Mouse (Mus musculus): ENCODE data around the gene Zfp629.
"Not testable (repeated sequence)": the region's sequence is repeated elsewhere in the genome, so short reads cannot be mapped to it uniquely, and the experiment has no call there.

Zfp629 gene

DNA sequence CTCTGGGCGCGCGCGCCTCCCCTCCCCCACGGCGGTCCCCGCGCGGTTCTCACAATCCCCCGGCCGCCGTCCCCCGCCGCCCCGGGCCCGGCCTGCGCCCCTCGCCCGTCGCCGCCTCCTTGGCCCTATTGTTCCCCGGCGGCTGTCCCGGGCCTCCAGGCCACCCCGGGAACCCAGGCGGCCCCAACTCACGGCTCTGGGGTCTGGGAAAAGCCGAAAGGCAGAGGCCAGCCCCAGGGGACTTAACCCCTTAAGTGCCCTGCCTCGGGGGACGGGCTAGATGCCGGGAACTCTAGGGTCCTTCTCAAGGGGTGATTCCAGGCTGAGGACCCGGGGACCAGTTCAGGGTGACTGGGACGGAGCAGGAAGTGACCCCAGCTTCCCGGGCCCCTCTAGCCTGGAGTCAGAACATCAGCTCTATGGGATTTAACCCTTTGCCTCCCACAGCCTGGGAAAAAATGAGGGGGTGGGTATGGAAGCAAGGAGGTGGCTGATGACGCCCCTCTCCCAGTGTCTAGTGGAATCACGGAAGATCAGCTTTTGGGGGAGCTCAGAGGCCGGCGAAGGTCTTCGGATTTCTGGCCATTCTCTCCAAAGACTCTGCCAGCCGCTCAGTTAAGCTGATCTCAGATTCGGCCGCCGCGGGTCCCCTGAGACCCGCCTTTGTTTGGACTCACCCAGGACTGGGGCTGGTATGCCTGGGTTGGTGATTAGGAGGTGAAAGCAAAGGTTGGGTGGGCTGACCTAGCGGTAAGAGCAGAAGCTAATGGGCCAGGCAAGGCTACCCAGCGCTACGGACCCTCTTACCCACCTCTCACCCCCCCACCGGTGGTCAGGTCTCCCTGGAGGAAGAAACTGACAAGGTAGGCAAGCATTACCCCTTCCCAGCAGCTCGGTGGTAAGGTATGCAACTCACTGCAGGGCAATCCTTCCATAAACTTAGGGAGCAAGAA is at the start of gene Zfp629:
TSS of gene Zfp629 (minus strand) at position 907 of the 953 bp plus-strand sequence.
- peak; percentile 93 for DNase-seq

DNA sequence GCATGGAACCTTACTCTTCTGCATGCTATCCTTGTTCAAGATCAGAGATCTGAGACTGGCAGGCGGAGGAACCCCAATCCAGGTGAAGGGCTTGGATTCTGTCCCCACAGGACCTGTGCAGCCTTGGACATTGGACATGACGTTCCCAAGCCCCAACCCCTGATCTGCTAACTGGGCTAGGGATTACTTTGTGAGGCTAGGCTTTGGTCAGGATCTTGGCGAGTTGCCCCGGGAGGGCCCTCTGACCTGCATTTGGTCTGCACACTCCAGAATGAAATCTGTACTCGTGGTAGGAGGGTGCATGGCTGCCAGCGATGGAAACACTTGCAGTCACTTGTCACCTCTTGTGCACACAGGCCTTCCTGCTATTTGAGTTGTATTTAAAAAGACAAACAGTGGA is 47.3 kb upstream of the Zfp629 start:
- DNase-seq = no peak

DNA sequence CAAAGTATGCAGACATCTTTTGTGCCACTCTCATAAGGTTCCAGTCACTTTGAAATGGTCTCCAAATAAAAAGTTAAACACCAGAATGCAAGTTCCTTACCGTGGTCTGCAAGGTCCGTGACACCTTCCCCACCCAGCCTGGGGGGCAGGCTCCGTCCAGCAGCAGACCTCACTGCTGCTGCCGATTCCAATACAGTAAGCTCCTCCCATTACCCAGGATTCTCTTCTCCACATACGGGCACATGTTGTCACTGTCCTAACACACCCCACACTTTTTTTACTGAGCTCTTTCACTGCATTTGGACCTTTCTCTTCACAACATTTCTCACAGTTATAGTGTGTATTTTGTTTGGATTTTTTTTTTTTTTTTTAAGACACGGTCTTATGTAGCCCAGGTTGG is 46.2 kb upstream of the Zfp629 start:
- no peak for DNase-seq

DNA sequence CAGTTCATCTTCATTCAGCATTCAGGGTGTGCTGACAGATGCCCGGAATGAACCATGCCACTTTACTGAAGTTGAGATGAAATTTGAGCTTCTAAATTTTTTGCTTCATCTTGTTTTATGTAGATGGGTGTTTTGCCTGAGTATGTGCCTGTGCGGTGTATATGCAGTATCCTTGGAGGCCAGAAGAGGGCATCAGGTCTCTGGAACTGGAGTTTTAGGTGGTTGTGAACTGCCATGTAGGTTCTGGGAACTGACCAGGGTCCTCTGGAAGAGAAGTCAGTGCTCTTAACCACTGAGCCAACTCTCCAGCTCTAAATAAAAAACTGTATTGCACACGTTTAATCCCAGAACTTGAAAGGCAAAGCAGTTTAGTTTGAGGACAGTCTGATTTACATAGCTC is 45.3 kb upstream of the Zfp629 start:
- no peak for DNase-seq

DNA sequence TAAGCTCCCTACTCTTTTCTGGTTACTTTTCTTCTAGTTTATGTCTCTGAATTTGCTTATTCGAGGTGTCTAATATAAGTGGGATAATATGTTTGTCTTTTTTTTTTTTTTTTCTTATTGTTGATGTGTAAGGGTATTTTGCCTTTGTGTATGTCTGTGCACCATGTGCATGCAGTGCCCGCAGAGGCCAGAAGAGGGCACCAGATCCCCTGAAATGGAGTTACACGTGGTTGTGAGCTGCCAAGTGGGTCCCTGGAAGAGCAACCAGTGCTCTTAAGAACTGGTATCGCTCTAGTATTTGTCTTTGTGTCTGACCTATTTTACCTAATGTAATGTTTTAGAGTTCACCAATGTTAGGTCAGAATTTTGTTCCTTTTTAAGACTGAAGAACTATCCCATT is 41.3 kb upstream of the Zfp629 start:
- DNase-seq = peak; percentile 66

DNA sequence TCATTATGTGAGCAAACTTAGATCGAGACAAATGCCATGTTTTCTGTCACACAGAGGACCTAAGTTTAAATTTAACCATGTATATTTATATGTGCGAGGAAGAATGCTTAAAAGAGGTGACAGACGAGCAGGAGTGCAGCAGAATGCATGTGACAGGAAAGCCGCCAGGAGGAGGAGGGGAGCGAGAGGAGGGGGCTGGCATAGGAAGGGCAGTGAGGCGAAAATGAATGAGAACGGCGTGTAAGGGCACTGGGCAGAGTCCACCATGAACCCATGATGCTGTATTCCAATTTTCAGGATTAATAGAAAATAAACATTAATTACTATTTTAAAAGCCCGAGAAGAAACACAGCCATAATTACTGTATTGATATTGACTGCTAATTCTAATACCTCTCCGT is 38.7 kb upstream of the Zfp629 start:
- DNase-seq = no peak

DNA sequence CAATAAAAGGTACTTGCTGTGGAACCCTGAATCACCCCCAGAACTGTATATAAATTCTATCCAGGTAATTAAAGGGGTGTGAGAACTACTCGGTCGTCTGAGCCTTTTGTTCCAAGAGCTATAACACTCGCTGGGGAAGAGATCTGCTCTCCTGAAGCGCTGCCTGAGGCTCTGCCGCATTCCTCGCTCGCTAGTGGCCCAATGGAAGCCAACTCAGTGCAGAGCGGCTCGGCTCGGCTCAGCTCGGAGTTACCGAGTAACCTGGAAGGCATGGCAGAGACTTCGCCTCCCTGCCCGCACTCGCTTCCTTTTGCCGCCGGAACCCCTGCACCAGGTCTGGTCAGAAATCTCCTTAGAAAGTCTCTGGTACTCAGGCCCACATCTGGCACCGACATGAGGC is 36.5 kb upstream of the Zfp629 start:
- peak; percentile 60 for DNase-seq

DNA sequence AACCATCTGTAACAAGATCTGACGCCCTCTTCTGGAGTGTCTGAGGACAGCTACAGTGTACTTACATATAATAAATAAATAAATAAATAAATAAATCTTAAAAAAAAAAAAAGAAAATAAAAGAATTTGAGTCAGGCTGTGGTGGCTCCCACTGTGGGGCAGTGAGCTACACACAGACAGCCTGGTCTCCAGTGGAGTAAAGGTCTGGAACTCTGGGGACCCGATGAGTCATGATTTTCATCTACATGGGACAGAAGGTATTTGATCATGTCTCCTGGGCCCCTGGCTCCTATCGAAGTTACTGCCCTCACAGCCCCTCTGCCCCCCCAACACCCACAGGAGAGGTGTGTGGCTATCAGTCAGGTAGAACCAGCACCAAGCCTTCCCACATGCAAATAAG is 36.0 kb upstream of the Zfp629 start:
- DNase-seq = no peak

DNA sequence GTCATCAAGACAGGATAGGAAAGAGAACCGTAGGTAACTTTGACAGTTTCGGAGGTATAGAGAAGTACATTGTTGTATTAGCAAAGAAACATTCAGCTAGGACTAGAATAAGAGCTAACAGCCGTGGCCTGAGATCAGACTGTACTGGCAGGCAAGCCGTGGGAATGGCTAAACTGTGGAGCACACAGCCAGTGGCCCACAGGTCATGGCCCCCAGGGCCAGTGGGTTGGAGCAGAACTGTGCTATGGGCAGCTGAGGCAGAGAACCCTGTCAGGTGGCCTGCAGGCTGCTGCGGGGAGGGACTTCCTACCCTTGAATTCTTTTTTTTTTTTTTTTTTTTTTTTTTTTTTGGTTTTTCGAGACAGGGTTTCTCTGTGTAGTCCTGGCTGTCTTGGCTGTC is 33.6 kb upstream of the Zfp629 start:
- no peak for DNase-seq

DNA sequence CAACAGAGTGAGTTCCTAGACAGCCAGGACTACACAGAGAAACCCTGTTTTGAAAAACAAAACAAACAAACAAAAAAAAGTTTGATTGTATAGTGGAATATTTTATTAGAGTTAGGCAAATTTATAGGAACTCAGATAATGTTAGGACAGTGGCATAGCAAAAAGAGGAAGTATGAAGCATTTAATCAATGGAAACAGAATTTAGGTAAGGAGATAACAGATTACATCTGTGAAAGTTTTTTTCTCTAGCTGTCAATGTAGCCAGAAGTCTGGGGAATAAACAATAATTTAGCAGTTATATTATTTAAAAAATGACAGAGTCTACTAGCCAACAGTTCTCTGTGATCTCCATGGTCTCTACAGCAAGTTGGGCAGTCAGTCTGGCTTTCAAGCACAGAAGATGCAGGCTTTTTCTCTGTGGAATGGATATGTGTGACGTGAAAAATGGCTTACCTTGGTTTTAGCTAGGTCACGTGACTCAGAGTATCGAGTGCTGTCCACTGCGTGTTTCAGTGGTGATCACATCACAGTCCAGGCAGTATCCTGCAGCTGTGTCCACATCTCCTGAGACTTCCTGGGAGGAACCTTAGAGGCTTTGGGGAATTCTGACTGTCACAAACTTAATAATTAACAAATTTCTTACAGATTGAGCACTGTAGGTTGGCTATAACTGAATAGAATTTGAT is 33.1 kb upstream of the Zfp629 start:
- DNase-seq = no peak

DNA sequence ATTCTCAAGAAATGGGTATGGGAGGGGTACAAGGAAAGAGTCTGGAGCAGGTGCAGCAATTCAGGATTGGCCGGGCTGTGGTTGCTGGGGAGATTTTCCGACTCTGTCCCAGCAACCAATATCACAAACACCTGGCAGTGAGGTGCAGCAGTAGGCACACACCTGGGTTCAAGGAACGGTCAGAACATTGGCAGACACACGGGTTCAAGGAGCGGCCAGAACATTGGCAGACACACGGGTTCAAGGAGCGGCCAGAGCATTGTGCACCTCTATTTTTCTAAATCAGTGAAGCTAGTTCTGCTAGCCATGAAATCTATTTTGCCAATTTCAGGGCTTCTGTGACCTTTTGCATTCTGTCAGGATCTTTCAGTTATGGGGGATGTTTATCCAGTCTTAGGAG is 32.0 kb upstream of the Zfp629 start:
- not testable (repeated sequence) for DNase-seq

DNA sequence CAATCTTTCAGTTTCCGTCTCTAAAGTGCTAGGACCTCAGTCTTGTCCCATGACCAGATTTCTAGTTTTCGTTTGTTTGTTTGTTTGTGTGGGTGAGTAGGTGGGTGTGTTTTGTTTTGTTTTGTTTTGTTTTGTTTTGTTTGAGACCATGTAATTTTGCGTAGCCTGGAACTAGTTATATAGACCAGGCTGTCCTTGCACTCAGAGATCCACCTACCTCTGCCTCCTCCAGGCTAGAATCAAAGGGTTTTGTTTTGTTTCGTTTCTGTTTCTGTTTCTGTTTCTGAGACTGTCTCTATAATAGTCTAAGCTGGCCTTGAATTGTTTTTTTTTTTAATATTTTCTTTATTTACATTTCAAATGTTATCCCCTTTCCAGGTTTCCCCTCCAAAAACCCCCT is 30.8 kb upstream of the Zfp629 start:
- no peak for DNase-seq

DNA sequence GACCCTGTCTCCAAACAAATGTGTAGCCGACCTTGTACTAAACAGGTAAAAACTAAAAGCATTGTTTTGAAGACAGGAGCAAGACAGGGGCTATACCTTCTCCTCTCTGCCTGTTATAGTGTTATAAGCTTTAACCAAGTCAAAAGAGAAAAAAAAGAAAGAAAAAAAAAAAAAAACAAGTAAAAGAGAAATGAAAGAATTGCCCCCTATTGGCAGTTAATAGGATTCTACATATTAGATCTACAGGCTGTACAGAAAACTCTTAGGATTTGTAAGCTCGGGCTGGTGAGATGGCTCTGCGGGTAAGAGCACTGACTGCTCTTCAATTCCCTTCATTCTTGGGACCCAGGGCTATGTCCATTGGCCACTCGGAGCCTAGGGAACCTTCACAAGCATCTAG is 26.7 kb upstream of the Zfp629 start:
- DNase-seq = no peak

DNA sequence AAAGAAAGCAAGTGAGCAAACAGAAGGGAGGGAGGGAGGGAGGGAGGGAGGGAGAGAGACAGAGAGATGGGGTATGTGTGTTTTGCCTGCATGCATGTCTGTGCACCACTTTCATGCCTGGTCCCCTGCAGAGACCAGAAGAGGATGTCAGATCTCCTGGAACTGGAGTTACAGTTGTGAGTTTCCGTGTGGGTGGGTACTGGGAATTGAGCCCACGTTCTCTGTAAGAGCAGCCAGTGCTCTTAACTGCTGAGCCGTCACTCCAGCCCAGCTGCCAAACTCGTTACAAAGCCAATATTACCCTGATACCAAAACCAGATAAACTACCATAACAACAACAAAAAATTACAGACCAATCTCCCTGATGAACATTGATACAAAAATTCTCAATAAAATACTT is 25.7 kb upstream of the Zfp629 start:
- no peak for DNase-seq

DNA sequence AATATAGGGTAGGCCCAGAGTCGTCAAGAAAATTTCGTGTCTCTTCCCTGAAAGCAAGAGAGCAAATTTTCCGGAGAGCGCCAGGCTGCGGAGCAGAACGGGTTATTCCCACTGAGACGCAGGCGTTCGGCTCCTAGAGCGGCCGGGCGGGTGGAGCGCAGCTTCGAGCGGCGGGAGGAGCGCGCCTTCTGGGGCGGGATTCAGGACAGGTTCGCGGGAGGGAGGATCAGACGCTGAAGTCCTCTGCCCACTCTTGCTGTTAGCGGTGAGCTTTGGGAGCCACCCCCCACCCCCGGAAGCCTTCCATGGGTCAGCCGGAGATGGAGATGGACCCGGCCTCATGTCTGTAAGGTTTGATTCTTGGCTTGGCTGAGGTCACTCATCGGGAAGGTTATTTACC is 21.4 kb upstream of the Zfp629 start:
- DNase-seq = peak; percentile 90

DNA sequence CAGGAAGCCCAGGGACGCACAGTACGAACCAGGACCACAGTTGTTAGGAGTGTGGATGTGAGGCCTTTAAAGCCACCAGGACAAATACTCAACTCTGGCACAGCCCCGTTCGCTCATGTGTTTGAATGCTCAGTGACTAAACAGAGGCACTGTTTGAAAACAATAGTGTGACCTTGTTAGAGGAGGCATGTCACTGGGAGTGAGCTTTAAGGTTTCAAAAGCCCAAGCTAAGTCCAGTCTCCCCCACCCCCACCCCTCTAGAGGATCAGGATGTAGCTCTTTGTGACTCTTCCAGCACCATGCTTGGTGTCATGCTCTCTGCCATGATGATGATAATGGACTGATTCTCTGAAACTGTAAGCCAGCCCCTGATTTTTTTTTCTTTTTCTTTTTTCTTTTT is 15.8 kb upstream of the Zfp629 start:
- no peak for DNase-seq

DNA sequence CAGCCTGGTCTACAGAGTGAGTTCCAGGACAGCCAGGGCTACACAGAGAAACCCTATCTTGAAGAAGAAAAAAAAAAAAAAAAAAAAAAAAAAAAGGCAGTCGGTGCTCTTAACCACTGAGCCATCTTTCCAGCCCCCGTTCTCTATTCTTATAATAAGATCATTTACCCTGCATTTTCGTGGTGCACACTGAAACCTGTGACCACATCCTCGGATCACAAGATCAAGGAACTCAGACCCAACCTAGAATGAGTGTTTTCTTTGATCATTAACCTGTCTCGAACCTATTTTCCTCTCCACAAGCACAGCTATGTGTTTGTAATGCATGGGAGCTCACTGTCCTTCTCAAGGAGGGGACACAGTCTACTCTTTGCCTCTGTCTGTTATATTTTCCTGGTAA is 13.0 kb upstream of the Zfp629 start:
- DNase-seq = no peak

DNA sequence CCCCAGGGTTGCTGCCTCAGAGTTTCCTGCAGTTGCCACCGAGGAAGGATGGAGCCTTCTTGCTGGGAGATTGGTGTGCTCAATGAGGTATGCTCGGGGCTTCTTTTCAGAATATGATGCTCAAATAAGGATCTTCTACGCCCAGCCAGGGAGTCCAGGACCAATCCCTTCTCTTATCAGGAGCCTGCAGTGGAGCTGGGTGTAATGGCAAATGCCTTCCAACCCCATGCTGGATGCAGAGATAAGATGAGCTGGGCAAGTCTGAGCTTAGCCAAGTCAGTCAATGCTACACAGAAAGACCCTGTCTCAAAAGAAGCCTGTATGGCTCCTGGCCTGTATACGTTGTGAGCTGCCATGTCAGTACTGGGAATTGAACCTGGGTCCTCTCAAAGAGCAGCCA is 10.9 kb upstream of the Zfp629 start:
- DNase-seq = no peak

DNA sequence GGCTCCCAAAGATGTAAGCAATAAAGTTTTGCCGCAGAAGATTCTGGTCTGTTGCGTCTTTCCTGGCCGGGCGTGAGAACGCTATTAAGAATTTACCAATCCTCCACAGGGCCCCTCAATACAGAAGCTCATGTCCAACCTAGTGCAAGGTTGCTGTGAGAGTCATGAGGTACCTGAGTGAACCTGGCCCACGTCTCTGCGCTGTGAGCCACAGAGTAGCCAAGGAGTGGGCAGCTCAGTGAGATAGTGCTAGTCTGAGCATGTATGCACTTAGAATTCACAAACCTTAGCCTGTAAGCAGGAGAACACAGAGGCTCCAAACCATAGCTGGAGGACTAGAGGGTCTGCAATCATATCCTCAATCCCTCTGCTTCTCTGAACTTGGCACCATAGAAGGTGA is 10.4 kb upstream of the Zfp629 start:
- no peak for DNase-seq

DNA sequence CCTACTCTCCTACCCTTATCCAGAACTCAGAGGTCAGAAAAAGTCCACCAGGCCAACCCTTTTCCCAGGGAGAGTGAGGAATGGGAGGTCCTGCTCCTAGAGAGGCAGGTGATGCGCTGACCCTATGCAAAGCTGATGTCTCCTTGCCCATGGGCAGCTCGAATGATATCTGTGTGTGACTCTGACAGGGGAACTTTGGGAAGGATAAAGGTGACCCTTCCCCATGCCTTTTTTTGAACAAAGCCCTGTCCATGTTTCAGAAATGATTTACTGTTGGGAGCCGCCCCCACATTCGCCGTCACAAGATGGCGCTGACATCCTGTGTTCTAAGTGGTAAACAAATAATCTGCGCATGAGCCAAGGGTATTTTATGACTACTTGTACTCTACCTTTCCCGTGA is 2.8 kb upstream of the Zfp629 start:
- DNase-seq = not testable (repeated sequence)

DNA sequence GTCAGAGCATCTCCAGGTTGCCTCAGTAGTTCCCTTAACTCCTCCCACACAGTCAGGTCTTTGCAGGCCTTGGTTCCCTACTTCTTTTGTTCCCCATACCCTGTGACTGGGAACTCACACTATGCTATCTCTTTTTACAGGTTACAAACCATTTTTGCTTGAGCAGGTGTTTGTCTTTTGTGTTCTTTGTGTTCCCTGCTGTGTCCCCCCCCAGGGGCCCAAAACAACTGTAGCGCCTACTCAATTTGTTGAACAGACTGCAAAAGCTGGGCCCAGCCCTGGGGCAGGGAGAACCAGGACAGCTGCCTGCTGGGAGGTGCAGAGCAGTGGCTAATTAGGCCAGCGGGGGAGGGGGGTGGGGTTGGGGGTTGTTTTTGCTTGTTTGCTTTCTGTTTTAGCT is 2.4 kb upstream of the Zfp629 start:
- DNase-seq = no peak

DNA sequence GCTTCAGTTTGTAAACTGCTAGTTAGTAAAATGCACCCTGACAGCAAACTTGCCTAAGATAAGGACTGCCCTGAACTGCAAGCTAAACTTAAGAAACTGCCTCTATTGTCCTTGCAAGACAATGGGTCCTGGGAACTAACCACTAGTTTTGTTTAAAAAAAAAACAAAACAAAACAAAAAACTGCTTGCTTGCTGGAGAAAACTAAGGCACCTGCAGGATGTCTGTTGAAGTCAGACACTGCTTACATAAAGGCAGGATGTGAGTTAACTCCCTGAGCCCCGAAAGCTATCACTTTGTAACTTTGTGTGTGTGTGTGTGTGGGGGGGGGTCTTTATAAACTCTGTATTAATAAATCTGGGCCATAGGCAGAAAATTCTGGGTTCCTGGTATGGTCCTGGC is 1.3 kb upstream of the Zfp629 start:
- no peak for DNase-seq

DNA sequence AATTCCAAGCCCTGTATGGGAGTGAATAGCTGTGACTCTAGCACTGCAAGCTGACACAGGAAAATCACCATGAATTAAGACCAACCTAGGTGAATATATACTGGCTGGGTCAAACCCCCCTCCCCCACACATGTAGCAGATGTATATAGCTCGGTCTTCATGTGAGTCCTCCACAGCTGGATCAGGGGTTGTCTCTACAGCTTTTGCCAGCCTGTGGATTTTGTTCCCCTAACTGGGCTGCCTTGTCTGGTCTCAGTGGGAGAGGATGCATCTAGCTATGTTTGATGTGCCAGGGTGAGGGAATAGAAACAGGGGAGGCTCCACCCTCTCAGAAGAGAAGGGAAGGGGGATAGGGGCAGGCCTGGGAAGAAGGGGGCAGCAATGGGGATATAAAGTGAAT is 739 bp upstream of the Zfp629 start:
- DNase-seq = no peak

DNA sequence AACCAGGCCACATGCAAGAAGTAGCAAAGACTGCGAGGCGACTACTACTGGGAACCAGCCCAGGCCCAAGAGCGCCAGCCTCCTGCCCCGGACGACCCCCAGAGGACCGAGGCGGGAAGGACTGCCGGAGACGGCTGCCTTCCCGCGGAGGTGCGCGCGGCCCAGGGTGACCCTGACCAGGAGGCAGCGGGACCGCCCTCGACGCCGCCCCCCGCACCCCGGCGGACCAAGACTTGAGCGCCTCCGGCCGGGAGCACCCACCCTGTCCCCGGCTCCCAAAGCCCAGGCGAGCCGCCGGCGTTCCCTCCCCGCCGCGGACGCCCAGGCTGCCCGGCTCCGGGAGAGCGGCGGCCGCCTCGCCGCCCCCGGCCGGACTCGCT is 1.1 kb downstream of the Zfp629 start:
- DNase-seq = peak; percentile 67

DNA sequence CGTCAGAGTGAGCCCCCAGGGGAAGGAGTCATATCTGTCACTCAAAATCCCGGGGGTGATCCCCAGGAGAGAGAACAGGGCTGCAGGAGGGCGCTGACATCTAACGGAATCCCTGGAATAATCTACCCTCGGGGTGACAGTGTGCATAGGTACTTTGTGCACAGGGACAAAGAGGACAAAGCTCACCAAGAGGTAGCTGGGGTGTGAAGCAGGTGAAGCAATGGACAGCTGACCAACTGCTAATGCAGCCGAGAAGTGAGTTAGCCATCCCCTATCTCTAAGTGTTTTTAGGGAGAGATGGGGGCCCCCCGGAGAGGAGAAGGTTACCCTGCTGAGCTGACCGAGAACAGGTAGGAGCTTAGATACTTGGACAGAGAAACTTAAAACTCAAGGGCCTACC is 1.5 kb downstream of the Zfp629 start:
- no peak for DNase-seq
